Mouse (Mus musculus) myocyte (in vitro differentiated cells): ENCODE data around the gene Trmt10b.

Source experiments
- CEBPB ChIP-seq: IDR thresholded peaks from 2 replicates; pipeline ENCODE4 v1.6.1; 2011; ENCODE audit warnings: mild to moderate bottlenecking, moderate library complexity; ENCODE audit not compliant: poor library complexity, insufficient read depth, severe bottlenecking
- E2F4 ChIP-seq: IDR thresholded peaks from one replicate; pipeline ENCODE4 v1.6.1; 2011; ENCODE audit warnings: mild to moderate bottlenecking, control low read depth, moderate library complexity; ENCODE audit not compliant: insufficient read depth
- MAX ChIP-seq: IDR thresholded peaks from one replicate; pipeline ENCODE4 v1.6.1; 2011; ENCODE audit warnings: low read depth, mild to moderate bottlenecking, control low read depth
- MYOG ChIP-seq, 3 experiments: IDR thresholded peaks; one replicate each; pipeline ENCODE4 v1.6.1; 2011; ENCODE audit warnings: control low read depth in 2 of 3, low read depth in 2 of 3, mild to moderate bottlenecking in 2 of 3; ENCODE audit not compliant: insufficient read length in 2 of 3, control insufficient read depth in 1 of 3, insufficient read depth in 1 of 3
- POLR2A ChIP-seq: IDR thresholded peaks from one replicate; pipeline ENCODE4 v1.6.1; 2011; ENCODE audit warnings: low read depth, mild to moderate bottlenecking, control low read depth, moderate library complexity; ENCODE audit not compliant: insufficient read length
- POLR2AphosphoS2 ChIP-seq: IDR thresholded peaks from one replicate; pipeline ENCODE4 v1.6.1; 2011; ENCODE audit warnings: low read depth, control low read depth; ENCODE audit not compliant: insufficient read length
- TCF12 ChIP-seq: IDR thresholded peaks from one replicate; pipeline ENCODE4 v1.6.1; 2011; ENCODE audit warnings: mild to moderate bottlenecking, control low read depth; ENCODE audit not compliant: poor library complexity, insufficient read depth, severe bottlenecking
- TCF3 ChIP-seq: IDR thresholded peaks from one replicate; pipeline ENCODE4 v1.6.1; 2011; ENCODE audit warnings: low read depth, control low read depth; ENCODE audit not compliant: insufficient read length

- TF ChIP-seq POLR2A (no peak), MAX (no peak), CEBPB (no peak), TCF3 (no peak), POLR2AphosphoS2 (no peak), TCF12 (no peak), E2F4 (no peak), MYOG (IDR thresholded peaks at IDR 0.05; ENCODE audit: control insufficient read depth in 1 of 3, insufficient read depth in 1 of 3, insufficient read length in 2 of 3, low read depth in 2 of 3) (no peak)
These were observed 17.6 kb upstream of the Trmt10b start for GRCm38 (mm10) chr4:45279292-45279691.
